Mouse (Mus musculus): ENCODE measurements around the gene Dnajc14.

DNA sequence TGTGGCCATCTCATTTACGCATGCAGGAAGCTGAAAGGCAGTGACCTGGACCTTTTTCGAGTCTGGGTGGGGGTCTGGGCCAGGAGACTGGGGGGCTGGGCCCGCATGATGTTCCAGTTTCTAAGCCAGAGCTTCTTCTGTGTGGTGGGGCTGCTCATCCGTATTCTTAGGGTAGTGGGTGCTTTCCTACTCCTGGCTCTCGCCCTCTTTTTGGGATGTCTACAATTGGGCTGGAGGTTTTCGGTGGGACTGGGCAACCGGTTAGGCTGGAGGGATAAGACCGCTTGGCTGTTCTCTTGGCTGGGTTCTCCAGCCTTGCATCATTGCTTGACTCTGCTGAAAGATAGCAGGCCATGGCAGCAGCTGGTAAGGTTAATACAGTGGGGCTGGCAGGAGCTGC lies 3.2 kb downstream of the Dnajc14 start:
- TF ChIP-seq CTCF (IDR thresholded peaks at IDR 0.05; ENCODE audit: control insufficient read depth, insufficient read depth, insufficient read length) (no peak), MYOG (IDR thresholded peaks at IDR 0.05; ENCODE audit: control insufficient read depth, extremely low read depth, insufficient read length) (no peak), MAX (IDR thresholded peaks at IDR 0.05) (no peak), FOSL1 (IDR thresholded peaks at IDR 0.05; ENCODE audit: insufficient read depth, low read length, poor library complexity, severe bottlenecking) (no peak)

All from C2C12 (cell line).